Mouse (Mus musculus) thymus, adult 2 months (tissue): ENCODE results near the gene Pcdh15.

ENCODE experiments used
- CTCF ChIP-seq: fragments of 200-500 bp; IDR thresholded peaks from 2 replicates; pipeline ENCODE4 v1.5.1; 2012; ENCODE audit warnings: mild to moderate bottlenecking, control low read depth, low read length, moderate library complexity, borderline replicate concordance; ENCODE audit not compliant: control insufficient read depth, poor library complexity, insufficient read depth; ENCODE audit errors: extremely low read depth
- POLR2A ChIP-seq: fragments of 200-500 bp; IDR thresholded peaks from 2 replicates; pipeline ENCODE4 v1.6.1; 2012; ENCODE audit warnings: mild to moderate bottlenecking, low read length, control low read depth, moderate library complexity; ENCODE audit not compliant: control insufficient read depth, poor library complexity, insufficient read depth; ENCODE audit errors: extremely low read depth

GRCm38 (mm10) chr10:73915170-73915569 lies 816.0 kb downstream of the Pcdh15 start:
- TF ChIP-seq CTCF (no peak), POLR2A (no peak)
